Mouse (Mus musculus) layer of hippocampus, adult 11-12 months (tissue): ENCODE data around the gene Btbd9.
A peak's percentile ranks its signal among the peaks of the same experiment; 100 is the strongest.

Source experiments
- DNase-seq: peaks from one replicate; pipeline ENCODE4 v3.0.0; 2022; ENCODE audit warnings: low spot score

Btbd9 gene

GRCm38 (mm10) chr17:30335746-30336145 lies 240.5 kb downstream of the Btbd9 start:
- no peak for DNase-seq

GRCm38 (mm10) chr17:30334257-30334656 lies 242.0 kb downstream of the Btbd9 start:
- DNase-seq, result no peak

GRCm38 (mm10) chr17:30333136-30333535 lies 243.2 kb downstream of the Btbd9 start:
- DNase-seq, result no peak

- no peak for DNase-seq
Observed at GRCm38 (mm10) chr17:30331380-30331779, 244.9 kb downstream of the Btbd9 start.

GRCm38 (mm10) chr17:30329531-30329930 lies 246.8 kb downstream of the Btbd9 start:
- no peak for DNase-seq

GRCm38 (mm10) chr17:30328924-30329323 lies 247.4 kb downstream of the Btbd9 start:
- no peak for DNase-seq

- DNase-seq, result no peak
Observed at GRCm38 (mm10) chr17:30326906-30327305, 249.4 kb downstream of the Btbd9 start.

- DNase-seq, result no peak
Observed at GRCm38 (mm10) chr17:30320301-30320700, 256.0 kb downstream of the Btbd9 start.

- DNase-seq, result peak; percentile 32
Observed at GRCm38 (mm10) chr17:30312688-30313087, 263.6 kb downstream of the Btbd9 start.

- DNase-seq, result no peak
Observed at GRCm38 (mm10) chr17:30309627-30310026, 266.7 kb downstream of the Btbd9 start.

GRCm38 (mm10) chr17:30308889-30309288 lies 267.4 kb downstream of the Btbd9 start:
- DNase-seq, result no peak

- DNase-seq, result no peak
Observed at GRCm38 (mm10) chr17:30308317-30308716, 268.0 kb downstream of the Btbd9 start.

- DNase-seq, result no peak
Observed at GRCm38 (mm10) chr17:30307168-30307567, 269.1 kb downstream of the Btbd9 start.

GRCm38 (mm10) chr17:30304766-30305165 lies 271.5 kb downstream of the Btbd9 start:
- no peak for DNase-seq

GRCm38 (mm10) chr17:30301338-30301737 lies 274.9 kb downstream of the Btbd9 start:
- DNase-seq, result no peak

GRCm38 (mm10) chr17:30297432-30297831 lies 278.9 kb downstream of the Btbd9 start:
- DNase-seq, result no peak

- DNase-seq, result no peak
Observed at GRCm38 (mm10) chr17:30296069-30296468, 280.2 kb downstream of the Btbd9 start.

- DNase-seq, result no peak
Observed at GRCm38 (mm10) chr17:30292666-30293065, 283.6 kb downstream of the Btbd9 start.

GRCm38 (mm10) chr17:30285641-30286040 lies 290.6 kb downstream of the Btbd9 start:
- no peak for DNase-seq

- no peak for DNase-seq
Observed at GRCm38 (mm10) chr17:30283460-30284050, 292.7 kb downstream of the Btbd9 start.

- no peak for DNase-seq
Observed at GRCm38 (mm10) chr17:30283001-30283400, 293.3 kb downstream of the Btbd9 start.

GRCm38 (mm10) chr17:30280323-30281118 lies 295.8 kb downstream of the Btbd9 start:
- DNase-seq, result no peak

GRCm38 (mm10) chr17:30279684-30280083 lies 296.6 kb downstream of the Btbd9 start:
- no peak for DNase-seq
